Mouse (Mus musculus) E14TG2a.4 (cell line): ENCODE data around the gene Trpm1.
"Not testable (repeated sequence)": the region's sequence is repeated elsewhere in the genome, so short reads cannot be mapped to it uniquely, and the experiment has no call there.

ENCODE experiments used
- H3K27me3 ChIP-seq: 2 replicates; pipeline ENCODE4 v1.6.1; 2014; ENCODE audit warnings: low read length, control low read depth; ENCODE audit not compliant: insufficient read depth
- H3K36me3 ChIP-seq: 2 replicates; pipeline ENCODE4 v1.6.1; 2014; ENCODE audit warnings: low read length, control low read depth; ENCODE audit not compliant: insufficient read depth
- H3K4me1 ChIP-seq: replicated peaks from 2 replicates; pipeline ENCODE4 v1.6.1; 2014; ENCODE audit warnings: low read depth, low read length, control low read depth
- H3K4me3 ChIP-seq: replicated peaks from 2 replicates; pipeline ENCODE4 v1.5.1; 2014; ENCODE audit warnings: mild to moderate bottlenecking, low read length
- H3K9me3 ChIP-seq: 2 replicates; pipeline ENCODE4 v1.6.1; 2014; ENCODE audit warnings: low read length, control low read depth
- CTCF ChIP-seq: conservative IDR thresholded peaks from 2 replicates; pipeline ENCODE4 v1.5.1; 2014; ENCODE audit warnings: low read length
- NANOG ChIP-seq: IDR thresholded peaks from 2 replicates; pipeline ENCODE4 v1.6.1; 2014; ENCODE audit warnings: borderline replicate concordance, low read length, mixed read lengths
- POU5F1 ChIP-seq: IDR thresholded peaks from 2 replicates; pipeline ENCODE4 v1.6.1; 2014; ENCODE audit warnings: low read length, borderline replicate concordance

Gene Trpm1

DNA sequence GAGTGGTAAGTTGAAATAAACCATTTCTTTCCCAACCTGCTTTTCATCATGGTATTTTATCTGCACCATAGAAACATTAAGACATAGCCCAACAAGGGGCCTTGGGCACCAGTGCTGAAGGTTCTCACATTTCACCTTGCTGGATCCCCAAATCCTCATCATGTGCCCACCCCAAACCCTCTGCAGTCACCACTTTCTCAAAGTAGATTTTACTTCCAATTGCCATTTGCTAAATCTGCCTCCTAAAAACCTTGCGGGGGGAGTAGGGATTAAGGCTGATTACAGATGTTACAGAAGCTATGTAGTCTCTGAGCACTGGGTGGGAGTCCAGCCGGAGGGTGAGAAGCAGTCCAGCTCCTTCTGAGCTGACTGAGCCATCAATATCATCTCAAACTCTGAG lies at the start of gene Trpm1:
Gene Trpm1 (plus strand): TSS at position 301 of the 400 bp plus-strand sequence.
- Histone ChIP-seq H3K36me3 (no peaks in the 10 kb centered on the region), H3K9me3 (no peaks in the 10 kb centered on the region), H3K4me3 (no peak within 1 kb of the TSS), H3K4me1 (peaks cover 23% of the 10 kb centered on the region), H3K27me3 (peaks cover 10% of the 10 kb centered on the region)
- TF ChIP-seq POU5F1 (no peak), CTCF (no peak)

DNA sequence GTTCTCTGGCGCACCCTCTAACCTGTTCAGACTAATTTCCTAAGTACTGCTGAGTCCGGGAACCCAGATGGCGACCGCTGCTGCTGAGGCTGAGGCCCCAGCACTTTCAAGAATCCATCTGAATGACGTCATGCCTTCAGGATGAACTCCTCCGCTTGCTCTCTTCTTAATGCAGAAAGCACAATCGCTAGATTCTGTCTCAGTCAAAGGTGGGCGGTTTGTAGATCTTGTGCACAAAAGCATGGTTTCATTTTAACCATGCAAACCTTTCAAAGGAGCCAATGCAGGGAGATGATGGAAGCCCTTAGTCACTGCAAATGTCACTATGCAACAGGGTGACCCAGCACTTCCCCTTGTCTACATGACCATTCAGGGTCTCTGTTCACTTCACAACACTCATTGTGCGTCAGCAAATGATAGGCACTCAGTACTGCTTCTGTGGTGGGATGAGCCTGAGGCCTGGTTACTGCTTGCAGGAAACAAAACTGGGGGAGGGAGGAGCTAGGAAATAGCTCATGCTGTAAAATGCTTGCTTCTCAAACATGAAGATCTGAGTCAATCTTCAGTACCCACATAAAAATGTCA lies 31.4 kb upstream of the Trpm1 start:
- Histone ChIP-seq H3K4me1 (no peaks in the 10 kb centered on the region), H3K4me3 (no peak overlapping the region), H3K9me3 (peaks cover 12% of the 10 kb centered on the region; the same call in 1 of the 2 replicates), H3K36me3 (no peaks in the 10 kb centered on the region), H3K27me3 (no peaks in the 10 kb centered on the region)
- TF ChIP-seq POU5F1 = no peak
- no peak for TF ChIP-seq NANOG
- no peak for TF ChIP-seq CTCF

DNA sequence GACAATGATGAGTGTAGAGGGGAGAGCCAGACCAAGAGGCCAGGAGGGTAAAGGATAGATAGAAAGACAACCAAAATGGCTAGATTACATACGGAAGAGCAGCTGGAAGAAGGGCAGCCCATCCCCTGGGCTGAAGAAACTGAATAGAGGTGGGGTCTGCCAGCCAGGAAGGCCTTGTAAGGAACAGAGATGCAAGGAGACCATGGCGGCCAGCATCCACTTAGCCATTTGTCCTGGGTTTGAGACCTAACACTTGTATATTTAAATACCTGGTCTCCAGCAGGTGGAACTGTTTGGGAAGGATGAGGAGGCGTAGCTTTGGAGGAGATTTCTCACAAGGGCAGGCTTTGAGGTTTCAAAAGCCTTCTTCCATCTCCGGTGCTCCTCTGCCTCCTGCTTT lies 29.9 kb upstream of the Trpm1 start:
- H3K27me3 ChIP-seq = no peaks in the 10 kb centered on the region
- no peaks in the 10 kb centered on the region for H3K36me3 ChIP-seq
- no peak overlapping the region for H3K4me3 ChIP-seq
- H3K9me3 ChIP-seq = peaks cover 12% of the 10 kb centered on the region; the same call in 1 of the 2 replicates
- TF ChIP-seq POU5F1 (no peak), NANOG (no peak), CTCF (no peak)
- H3K4me1 ChIP-seq = no peaks in the 10 kb centered on the region

DNA sequence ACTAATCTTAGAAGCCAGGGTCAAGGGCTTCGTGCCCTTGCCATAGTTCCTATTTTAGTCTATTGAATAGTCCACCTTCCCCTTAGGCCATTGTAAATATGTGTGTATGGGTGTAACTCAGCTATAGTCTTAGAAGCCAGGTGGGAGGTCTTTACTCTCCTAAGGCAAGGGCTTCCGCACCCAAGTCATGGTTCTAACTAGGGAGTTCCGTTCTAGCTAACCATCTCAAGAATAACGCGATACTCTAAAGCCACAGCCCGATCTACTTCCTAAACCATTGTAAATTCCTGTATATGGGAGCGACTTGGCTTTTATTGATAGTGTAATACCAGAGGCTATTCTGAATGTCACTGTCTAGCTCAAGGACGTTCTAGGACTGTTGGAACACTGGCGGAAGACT lies 27.6 kb upstream of the Trpm1 start:
- H3K27me3 ChIP-seq, H3K36me3 ChIP-seq, H3K4me3 ChIP-seq, H3K4me1 ChIP-seq: not testable (repeated sequence)
- H3K9me3 ChIP-seq = peaks cover 12% of the 10 kb centered on the region; the same call in 1 of the 2 replicates

DNA sequence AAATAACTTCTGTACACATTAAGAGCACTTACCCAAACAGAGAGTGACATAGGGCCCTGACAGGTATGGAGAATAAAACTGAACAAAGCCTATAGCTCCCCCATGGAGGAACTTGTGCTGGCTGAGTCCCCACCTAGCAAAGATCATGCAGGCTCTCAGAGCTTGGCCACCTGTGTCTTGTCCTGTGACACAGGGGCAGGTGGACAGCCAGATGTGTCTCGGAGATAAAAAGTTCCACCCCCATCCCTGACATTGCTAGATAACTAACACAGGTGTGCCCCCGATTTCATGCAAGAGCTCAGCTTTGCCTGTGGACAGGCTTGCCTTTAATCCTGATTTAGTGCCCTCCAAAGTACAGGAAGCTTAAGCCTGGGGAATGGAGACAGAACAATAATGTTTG lies 13.8 kb upstream of the Trpm1 start:
- Histone ChIP-seq H3K27me3 (no peaks in the 10 kb centered on the region), H3K4me3 (no peak overlapping the region), H3K4me1 (no peaks in the 10 kb centered on the region), H3K36me3 (no peaks in the 10 kb centered on the region), H3K9me3 (peaks cover 14% of the 10 kb centered on the region)
- TF ChIP-seq NANOG (no peak), POU5F1 (no peak), CTCF (no peak)

DNA sequence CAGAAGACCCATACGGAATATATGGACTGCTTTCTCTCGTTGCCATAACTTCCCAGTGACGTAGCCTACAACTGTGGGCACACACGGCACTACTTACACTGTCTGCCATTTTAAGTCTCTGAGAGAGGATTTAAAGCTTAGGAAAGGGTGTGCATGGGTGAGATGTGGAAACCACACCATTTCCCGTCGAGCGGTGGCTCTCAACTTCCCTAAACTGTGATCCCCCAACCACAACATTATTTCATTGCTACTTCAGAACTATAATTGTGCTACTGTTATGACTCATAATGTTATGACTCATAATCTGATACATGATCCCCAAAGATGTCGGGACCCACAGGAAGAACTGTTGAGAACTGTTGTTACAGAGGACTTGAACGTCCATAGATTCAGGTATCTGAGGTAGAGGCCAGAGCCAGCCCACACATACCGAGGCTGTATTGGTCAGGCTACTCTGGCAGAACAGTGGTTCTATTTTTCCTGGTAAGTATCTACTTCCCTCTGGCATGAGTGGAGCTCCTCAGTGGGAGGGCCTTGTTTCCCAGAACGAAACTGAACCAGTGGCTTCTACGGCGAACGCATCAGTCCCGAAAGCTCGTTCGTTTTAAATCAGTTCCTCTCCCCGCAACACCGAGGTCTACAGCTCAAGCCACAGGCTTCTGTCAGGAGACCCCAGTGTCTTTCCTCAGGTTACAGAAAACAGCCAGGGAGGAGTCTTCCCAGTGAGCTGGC lies 12.2 kb upstream of the Trpm1 start:
- Histone ChIP-seq H3K27me3 (no peaks in the 10 kb centered on the region), H3K4me1 (no peaks in the 10 kb centered on the region), H3K36me3 (no peaks in the 10 kb centered on the region), H3K9me3 (peaks cover 5% of the 10 kb centered on the region; the same call in 1 of the 2 replicates), H3K4me3 (no peak overlapping the region)
- TF ChIP-seq NANOG = no peak
- no peak for TF ChIP-seq CTCF
- no peak for TF ChIP-seq POU5F1

DNA sequence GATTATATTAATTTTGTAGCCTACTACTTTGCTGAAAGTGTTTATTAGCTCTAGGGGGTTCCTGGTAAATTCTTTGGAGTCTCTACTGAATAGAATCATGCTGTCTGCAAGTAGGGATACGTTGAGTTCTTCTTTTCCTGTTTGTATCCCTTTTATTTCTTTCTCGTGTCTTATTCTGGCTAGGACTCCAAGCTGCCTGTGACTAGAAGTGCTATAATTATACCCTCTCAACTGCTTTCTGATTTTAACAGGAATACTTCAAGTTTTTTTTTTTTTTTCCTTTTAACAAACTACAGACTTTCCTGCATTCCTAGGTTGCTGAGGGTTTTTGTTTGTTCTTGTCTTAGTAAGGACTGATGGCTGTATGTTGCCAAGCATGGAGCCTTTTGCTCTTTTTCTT lies 4.3 kb upstream of the Trpm1 start:
- Histone ChIP-seq H3K4me3 (no peak overlapping the region), H3K36me3 (no peaks in the 10 kb centered on the region), H3K4me1 (no peaks in the 10 kb centered on the region), H3K9me3 (no peaks in the 10 kb centered on the region), H3K27me3 (peaks cover 2% of the 10 kb centered on the region)
- TF ChIP-seq POU5F1 = no peak
- TF ChIP-seq NANOG = no peak
- no peak for TF ChIP-seq CTCF

DNA sequence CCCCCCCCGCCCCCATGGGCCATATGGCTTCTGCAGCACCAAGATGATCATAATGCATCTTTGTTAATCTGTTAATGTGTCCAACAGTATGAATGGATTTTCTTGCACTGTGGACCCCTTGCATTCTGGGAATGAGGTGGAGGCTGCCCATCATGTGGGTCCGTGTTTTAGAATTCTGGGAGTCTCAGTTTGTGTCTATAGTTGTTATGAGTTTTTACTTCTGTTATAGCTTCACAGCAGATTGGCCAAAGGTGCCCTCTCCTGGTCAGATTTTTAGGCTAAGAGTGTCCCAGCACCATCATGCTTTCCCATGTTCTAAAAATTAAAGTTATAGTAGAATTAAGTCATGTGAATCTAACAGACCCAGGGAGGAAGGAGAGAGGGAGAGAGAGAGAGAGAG lies 3.9 kb upstream of the Trpm1 start:
- no peak overlapping the region for H3K4me3 ChIP-seq
- peaks cover 5% of the 10 kb centered on the region for H3K27me3 ChIP-seq
- no peaks in the 10 kb centered on the region for H3K4me1 ChIP-seq
- TF ChIP-seq CTCF (no peak), POU5F1 (no peak), NANOG (no peak)
- H3K9me3 ChIP-seq = no peaks in the 10 kb centered on the region
- H3K36me3 ChIP-seq = no peaks in the 10 kb centered on the region

DNA sequence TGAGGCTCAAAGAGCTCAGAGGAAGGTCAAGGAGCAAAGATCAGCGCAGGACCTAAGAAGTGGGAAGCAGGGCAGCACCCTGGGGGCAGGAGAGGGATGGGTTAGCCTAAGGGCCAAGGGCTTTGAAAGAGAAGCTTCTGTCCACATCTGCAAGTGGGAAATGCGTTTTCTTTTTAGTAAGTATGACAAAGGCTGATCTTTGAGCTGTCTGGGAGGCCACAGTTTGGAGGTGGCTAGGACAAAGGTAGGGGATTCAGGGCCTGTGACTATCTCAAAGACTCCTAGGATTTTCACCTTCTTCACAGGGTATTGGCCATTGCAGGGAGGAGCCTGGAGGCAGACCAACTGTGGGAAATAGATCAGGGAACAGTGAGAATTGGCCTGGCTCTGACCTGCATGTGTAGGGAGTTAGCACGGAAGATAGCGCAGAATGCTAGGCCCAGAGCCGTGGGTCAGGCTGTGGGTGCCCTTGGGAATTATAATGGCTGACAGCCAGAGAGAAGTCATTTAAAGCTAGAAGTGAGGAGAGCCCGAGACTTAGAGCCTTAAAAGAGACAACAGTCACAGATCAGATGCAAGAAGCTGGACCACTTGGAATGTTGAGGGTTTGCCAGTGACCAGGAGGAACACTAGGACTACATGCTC lies 3.1 kb upstream of the Trpm1 start:
- no peak overlapping the region for H3K4me3 ChIP-seq
- TF ChIP-seq NANOG (no peak), CTCF (no peak), POU5F1 (no peak)
- no peaks in the 10 kb centered on the region for H3K9me3 ChIP-seq
- peaks cover 6% of the 10 kb centered on the region for H3K4me1 ChIP-seq
- H3K27me3 ChIP-seq = peaks cover 10% of the 10 kb centered on the region
- H3K36me3 ChIP-seq = no peaks in the 10 kb centered on the region
